Mouse (Mus musculus) bone marrow, adult 2 months (tissue): ENCODE data around the gene Parvb.

ENCODE experiments used
- CTCF ChIP-seq: fragments of 200-500 bp; IDR thresholded peaks from 2 replicates; pipeline ENCODE4 v1.5.1; 2011; ENCODE audit warnings: low read length, control low read depth; ENCODE audit not compliant: control insufficient read depth, insufficient read depth
- POLR2A ChIP-seq: fragments of 200-500 bp; IDR thresholded peaks from 2 replicates; pipeline ENCODE4 v1.6.1; 2011; ENCODE audit warnings: low read depth, mild to moderate bottlenecking, control low read depth, low read length, borderline replicate concordance; ENCODE audit not compliant: control insufficient read depth

DNA sequence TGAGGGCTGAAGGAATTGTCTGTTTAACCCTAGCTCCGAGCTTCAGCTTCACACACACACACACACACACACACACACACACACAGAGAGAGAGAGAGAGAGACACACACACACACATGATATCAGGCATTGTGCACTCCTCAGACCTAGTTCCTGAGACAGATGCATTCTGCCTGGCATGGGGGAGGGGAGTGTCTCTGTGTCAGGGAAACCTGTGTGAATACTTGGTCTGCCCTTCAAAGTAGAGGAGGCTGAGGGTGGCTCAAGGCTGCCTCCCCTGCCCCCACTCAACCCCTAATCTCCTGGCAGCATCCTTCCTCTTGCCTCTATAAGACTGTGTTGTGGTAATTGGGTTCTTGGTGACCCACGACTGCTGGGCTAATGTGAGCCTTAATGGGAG lies 31.7 kb downstream of the Parvb start:
- TF ChIP-seq CTCF: no peak
- TF ChIP-seq POLR2A: no peak
